Mouse (Mus musculus) thymus, postnatal 36 days (tissue): ENCODE measurements around the gene Hcls1.

Source experiments
- DNase-seq, 2 experiments: peaks; one replicate each; pipeline ENCODE4 v3.0.0; 2022; ENCODE audit warnings: mixed read lengths in 2 of 2

Gene Hcls1

GRCm38 (mm10) chr16:36934841-36935620 is at the start of gene Hcls1:
Hcls1 (plus strand) TSS chr16:36934983.
- DNase-seq, result peak; percentile 81 to 84

- no peak for DNase-seq
Observed at GRCm38 (mm10) chr16:36885912-36886311, 48.9 kb upstream of the Hcls1 start.

GRCm38 (mm10) chr16:36887546-36887945 is 47.2 kb upstream of the Hcls1 start:
- no peak for DNase-seq

- no peak for DNase-seq
Observed at GRCm38 (mm10) chr16:36890559-36890958, 44.2 kb upstream of the Hcls1 start.

GRCm38 (mm10) chr16:36891415-36891814 is 43.4 kb upstream of the Hcls1 start:
- DNase-seq, result no peak

GRCm38 (mm10) chr16:36893317-36893716 is 41.5 kb upstream of the Hcls1 start:
- no peak for DNase-seq

- DNase-seq, result no peak
Observed at GRCm38 (mm10) chr16:36896712-36897111, 38.1 kb upstream of the Hcls1 start.

GRCm38 (mm10) chr16:36903156-36903555 is 31.6 kb upstream of the Hcls1 start:
- DNase-seq, result no peak

GRCm38 (mm10) chr16:36911909-36912308 is 22.9 kb upstream of the Hcls1 start:
- DNase-seq, result no peak

GRCm38 (mm10) chr16:36912311-36912710 is 22.5 kb upstream of the Hcls1 start:
- DNase-seq, result no peak

- DNase-seq, result no peak
Observed at GRCm38 (mm10) chr16:36914195-36914594, 20.6 kb upstream of the Hcls1 start.

GRCm38 (mm10) chr16:36918505-36918904 is 16.3 kb upstream of the Hcls1 start:
- no peak for DNase-seq

- no peak for DNase-seq
Observed at GRCm38 (mm10) chr16:36920410-36920809, 14.4 kb upstream of the Hcls1 start.

GRCm38 (mm10) chr16:36921067-36921613 is 13.6 kb upstream of the Hcls1 start:
- DNase-seq, result no peak

- DNase-seq, result peak; percentile 43 to 46
Observed at GRCm38 (mm10) chr16:36921980-36922379, 12.8 kb upstream of the Hcls1 start.

GRCm38 (mm10) chr16:36924312-36924711 is 10.5 kb upstream of the Hcls1 start:
- no peak for DNase-seq

GRCm38 (mm10) chr16:36925351-36925750 is 9.4 kb upstream of the Hcls1 start:
- no peak for DNase-seq

- DNase-seq, result no peak
Observed at GRCm38 (mm10) chr16:36925797-36926196, 9.0 kb upstream of the Hcls1 start.

- no peak for DNase-seq
Observed at GRCm38 (mm10) chr16:36926514-36927447, 8.0 kb upstream of the Hcls1 start.

- DNase-seq, result peak; percentile 32 to 56
Observed at GRCm38 (mm10) chr16:36927495-36928105, 7.2 kb upstream of the Hcls1 start.

GRCm38 (mm10) chr16:36928106-36928500 is 6.7 kb upstream of the Hcls1 start:
- peak in 1 of 2 experiments; percentile 17 for DNase-seq

GRCm38 (mm10) chr16:36929216-36929615 is 5.6 kb upstream of the Hcls1 start:
- DNase-seq, result no peak
